Mouse (Mus musculus) right cerebral cortex, adult 2 months (tissue): ENCODE data around the gene Abca1.

Source experiments
- DNase-seq, 2 experiments: peaks; one replicate each; pipeline ENCODE4 v3.0.0; 2021 to 2022; ENCODE audit warnings: low spot score in 2 of 2

The Abca1 gene

DNA sequence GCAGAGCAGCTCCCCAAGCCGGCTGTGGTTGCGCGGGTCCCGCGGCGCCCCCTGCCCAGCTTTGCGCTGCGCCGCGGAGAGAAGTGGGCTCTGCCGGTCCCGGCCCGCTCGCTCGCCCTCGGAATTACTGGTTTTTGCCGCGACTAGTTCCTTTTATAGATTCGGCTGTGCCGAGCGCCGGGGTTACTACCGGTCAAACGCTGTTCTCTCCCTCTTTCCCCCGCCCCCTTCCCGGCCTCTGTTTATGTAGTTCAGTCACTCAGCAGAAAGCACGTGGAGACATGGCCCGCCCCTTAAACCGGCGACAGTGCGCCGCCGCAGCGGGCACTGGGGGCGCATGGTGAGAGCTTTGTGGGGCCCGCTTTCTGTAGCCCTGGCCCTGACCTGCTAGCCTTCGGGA lies at the start of gene Abca1:
Gene Abca1 (minus strand): TSS at position 129 of the 400 bp plus-strand sequence.
- peak; percentile 80 to 88 for DNase-seq

DNA sequence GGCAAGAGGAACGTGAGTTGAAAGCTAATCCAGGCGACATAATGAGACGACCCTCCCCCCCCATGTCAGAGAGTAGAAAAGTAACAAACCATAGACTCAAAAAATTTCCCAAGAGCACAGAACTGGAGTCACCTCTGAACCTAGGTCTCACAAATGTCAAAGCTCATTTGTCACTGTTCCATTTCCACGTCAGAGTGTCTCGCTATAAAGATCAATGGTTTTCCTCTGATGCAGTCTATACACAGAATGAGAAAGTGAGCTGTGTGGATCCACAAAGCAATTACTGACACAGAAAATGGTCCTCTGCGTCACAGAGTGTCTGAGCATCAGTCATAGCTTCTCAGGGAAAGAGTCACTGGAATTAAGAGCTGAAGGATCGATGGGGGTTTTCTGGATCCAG lies 44.8 kb upstream of the Abca1 start:
- DNase-seq: no peak

DNA sequence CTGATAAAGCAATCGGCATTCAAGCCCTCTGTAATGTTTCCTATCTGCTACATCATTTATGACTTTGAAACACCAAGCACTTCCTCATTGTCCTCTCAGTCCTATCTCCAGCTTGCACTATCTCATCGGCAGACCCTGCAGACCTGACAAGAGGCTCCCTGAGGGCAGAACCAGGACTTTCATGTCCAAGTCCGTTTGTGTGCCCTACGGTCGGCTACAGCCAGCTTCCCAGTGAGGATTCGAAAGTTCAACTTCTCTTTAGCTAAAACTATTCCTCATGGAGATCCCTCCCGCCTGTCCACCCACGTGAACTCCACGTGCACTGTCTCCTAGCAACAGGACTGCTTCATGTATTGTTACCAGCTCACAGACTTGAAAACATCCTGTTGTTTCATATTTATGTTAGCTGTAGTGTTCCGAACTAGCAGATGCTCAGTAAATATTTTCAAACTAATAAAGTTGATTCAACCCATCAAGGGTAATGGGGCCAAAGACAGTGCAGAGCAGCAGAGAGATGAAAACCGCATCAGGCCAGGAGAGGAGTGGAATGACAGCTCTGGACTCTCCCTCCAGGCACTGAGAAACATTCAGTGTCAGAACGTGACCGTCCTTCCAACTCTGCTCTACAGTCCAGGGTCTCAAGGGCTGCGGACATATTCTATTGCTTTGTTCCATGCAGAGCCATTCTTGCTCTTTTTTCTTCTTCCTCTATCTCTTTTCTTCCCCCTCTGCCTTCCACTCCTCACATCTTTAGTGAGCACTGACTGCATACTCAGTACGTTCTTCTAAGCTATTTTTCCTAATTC lies 44.1 kb upstream of the Abca1 start:
- peak; percentile 32 to 55 for DNase-seq

DNA sequence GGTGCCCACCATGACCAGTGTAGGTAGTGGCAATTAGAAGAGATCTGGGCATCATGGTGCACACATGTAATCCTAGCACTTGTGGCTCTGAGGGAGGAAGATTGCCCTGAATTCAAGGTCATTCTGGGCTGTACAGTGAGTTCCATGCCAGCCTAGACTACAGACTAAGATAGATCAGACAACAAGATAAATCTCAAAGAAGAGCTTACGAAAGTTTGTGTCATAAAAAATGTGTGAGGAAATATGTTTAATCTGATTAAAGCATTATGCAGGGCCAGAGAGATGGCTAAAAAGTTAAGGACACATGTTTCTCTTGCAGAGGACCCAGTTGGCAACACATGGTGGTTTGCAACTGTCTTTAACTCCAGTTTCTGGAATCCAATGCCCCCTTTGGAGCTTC lies 40.6 kb upstream of the Abca1 start:
- no peak for DNase-seq

DNA sequence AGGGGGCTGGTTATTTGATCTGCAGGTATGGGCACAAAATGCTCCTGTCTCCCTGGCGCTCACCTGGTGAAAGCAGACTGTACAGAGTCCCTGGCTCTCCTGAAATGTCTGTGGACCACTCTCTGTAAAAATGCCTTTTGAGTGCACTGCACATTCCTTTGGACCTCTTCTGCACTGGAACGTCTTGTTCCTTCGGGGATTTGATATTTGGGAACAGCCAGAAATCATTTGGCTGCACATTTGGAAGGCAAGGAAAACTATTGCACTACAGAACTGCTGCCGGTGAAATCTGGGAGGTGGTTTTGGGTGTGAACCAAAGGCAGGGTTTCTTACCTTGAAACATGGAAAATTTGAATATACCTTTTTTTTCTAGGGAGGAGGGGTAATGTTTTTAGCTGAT lies 38.1 kb upstream of the Abca1 start:
- DNase-seq: no peak

DNA sequence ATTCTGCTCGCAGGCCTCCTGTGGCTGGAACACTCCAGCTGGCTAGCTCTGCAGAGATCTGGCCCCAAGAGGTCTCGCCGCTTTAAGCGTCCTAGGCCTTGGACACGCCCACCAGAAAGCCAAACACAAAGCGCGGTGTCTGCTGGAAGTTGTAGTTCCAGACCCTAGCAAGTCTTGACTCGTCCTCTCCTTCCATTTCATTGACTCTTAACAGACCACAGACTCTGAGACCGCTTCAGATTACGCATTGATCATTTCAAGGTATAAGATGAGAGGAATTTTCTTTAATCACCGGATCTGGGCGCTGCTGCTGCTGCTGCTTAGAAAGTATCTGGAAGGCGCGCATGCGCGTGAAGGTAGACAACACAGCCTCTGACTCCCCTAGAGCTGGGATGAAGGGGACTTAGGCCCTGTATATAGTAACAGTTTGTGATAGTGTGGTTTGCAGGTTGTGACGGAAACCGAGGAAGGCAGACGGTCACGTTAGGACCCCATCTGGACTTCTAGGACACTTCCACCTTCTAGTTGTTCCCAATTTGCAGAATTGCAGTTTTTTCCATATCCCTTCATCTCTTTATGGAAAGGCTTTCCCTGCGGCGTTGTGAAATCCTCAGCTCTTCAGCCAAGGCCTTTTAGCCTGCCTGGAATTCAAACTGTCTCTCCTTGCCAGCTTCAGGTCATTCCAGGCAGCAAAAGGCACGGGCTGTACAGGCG lies 36.5 kb upstream of the Abca1 start:
- peak; percentile 89 to 95 for DNase-seq

DNA sequence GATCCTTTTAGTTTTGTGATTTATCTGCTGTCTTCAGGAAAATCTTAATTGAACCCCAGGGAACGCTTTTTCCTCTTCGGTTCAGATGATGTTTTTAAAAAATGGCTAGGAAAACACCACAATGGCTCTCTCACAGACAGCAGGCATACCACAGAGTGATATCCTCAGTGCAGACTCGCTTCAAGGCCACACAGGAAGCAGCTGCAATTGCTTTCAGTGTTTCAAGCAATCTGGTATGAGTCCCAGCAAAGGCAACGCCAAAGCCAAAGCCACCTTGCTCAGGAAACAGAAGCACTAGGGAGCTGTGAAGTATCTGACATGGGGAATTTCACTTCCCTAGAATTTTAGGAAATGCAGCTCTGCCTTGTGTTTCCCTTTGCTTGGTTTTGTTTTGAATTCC lies 27.4 kb upstream of the Abca1 start:
- peak in 1 of 2 experiments; percentile 19 for DNase-seq

DNA sequence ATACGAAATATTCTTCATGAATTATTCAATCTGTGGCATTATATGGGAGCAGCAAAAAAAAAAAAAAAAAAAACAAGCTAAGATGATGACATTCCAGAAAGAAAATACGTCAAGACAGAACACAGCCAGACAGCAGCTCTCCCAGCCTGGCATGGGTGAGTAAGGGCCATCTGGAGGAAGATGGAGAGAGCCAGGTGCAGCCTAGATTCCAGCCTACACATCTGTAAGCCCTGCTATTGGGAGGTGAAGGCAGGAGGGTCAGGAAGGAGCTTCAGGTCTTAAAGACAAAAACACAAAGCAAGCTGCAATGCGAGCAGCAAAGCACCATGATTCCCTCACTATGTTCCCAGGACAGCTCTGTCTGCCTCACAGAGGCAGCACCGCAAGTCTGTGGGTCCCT lies 26.9 kb upstream of the Abca1 start:
- DNase-seq: no peak

DNA sequence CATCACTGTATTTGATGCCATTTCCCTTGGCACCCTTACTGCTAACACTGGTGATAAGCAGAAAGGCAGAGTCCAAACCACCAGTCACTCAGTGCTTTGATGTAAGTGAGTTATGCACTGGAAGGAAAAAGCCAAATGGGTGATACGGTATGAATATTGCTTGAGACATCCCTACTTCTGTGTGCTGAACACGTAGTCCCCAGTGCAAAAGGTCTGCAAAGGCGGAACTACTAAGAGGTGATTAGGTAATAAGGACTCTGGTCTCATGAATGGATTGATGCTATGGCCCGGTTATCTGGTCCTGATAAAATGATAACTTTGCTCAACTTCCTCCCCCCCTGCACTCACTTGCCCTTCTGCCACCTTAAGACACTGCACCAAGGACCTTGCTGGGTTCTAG lies 26.4 kb upstream of the Abca1 start:
- DNase-seq: no peak

DNA sequence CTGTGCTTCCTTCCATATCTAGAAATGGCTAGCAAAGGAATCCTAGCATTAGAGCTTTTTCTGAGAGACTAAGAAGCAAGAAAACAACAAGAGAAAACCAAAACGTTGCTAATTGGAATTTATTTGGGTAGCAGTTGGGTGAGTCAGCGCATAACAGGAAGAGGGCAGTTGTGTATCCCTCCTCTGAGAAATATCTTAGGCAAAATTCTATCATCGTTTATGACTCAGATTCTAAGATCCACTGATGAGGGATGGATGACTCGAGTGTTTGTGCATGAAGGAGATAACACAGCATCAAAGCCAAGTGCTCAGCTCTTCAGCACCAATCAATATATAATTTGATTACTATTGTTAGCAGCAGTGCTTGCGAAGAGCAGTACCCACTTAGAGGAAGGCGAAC lies 21.8 kb upstream of the Abca1 start:
- DNase-seq: peak in 1 of 2 experiments; percentile 18

DNA sequence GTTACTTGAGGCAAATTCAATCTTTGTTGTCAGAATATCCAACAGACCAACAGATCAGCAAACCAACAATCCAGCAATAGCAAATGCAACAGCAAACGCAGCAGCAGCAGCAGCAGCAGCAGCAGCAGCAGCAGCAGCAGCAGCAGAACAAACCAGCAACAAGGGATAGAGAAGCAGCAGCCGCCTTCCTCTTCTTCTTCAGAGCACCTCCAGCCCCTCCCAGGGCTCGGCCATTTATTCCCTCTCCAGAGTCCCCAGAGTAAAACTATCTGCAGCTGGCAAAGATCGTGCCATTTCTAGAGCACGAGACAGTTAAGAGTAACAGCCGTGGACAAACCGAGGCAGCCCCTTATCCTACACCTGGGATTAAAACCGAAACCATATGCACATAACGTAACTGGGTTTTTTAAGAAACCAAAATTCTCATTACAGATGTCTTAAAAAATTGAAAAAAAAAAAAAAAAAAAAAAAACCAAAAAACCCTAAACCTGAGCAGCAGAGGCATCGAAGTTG lies 19.7 kb upstream of the Abca1 start:
- DNase-seq: no peak

DNA sequence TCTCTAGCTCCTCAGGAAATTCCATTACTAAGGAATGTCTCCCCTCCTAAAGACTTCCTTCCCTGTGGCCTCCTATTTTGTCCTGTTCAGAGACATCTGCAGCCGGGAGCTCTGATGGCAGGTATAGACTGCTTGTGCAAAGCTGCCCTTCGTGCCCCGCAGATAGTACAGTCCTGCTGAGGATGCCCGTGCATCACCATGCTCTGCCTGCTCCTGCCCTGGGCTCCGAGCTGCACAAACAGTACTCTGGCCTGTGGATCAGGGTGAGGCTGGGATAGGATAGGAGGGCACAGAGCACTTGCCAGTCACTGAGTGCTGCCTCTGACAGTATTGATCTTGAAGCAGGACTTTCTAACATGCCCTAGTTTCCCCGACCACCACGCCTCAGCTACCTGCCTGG lies 18.8 kb upstream of the Abca1 start:
- no peak for DNase-seq

DNA sequence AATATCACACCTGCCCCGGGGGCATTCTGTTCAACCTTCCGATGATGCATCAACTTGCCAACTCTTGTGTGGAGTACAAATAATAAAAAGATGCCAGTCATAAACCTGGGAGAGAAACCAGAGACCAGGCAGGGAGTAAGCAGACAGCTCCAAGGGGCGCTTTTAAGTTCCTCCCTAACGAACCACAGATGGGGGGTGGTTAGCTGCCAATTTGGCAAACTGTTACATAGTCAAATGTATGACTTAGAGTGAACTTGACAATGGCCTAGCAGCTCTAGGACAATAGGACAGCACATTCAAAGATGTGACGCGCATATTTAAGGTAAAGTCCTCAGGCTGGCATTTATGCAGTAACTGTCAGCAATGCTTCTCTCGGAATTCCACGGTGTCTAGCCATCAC lies 18.0 kb upstream of the Abca1 start:
- DNase-seq: no peak

DNA sequence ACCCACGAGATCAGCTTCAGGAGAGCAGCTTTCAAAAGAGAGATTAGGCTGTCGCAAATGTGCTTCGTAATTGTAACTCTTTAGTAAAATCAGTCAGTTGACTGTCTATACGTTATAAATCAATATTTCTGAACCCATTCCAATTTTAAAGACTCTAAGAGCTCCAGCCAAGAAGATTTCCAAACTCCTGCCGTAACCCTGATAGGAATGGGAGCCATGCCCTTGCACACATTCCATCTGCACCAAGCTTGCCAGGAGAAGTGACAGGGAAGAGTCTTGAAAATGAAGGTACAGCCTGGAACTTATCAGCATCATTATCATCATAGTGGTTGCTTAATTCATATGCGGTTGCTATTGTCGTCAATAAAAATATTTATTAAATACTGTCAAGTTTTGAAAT lies 15.2 kb upstream of the Abca1 start:
- DNase-seq: no peak

DNA sequence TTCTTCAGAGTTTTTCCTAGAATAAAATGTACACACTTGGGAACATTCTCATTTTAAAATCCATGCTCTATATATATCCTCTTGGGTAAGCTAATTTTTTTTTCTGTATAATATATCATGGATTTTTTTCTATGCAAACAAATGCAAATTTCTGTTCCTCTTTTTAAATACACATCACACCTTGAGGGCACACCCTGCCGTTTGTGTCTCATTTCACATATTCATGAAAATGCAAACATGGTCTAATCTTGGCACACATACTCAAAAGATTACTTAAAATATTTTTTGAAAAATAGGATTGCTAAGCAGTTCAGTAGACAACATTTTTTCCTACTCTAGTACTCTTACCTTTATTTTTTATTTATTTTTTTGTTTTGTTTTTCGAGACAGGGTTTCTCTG lies 10.7 kb upstream of the Abca1 start:
- no peak for DNase-seq

DNA sequence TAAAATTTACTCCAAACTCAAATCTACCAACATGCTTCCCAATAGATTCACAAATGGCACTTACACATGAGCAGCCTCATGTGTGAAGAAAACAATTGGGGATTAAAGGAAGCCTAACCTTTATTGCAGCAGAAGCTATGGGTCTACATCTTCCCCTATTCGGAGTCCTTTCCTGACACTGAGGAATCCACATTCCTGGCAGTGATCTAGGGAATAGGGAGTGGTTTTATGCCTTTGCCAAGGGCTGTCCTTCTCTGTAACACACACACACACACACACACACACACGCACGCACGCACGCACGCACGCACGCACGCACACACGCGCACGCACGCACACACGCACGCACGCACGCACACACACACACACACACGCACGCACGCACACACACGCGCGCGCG lies 5.5 kb upstream of the Abca1 start:
- no peak for DNase-seq

DNA sequence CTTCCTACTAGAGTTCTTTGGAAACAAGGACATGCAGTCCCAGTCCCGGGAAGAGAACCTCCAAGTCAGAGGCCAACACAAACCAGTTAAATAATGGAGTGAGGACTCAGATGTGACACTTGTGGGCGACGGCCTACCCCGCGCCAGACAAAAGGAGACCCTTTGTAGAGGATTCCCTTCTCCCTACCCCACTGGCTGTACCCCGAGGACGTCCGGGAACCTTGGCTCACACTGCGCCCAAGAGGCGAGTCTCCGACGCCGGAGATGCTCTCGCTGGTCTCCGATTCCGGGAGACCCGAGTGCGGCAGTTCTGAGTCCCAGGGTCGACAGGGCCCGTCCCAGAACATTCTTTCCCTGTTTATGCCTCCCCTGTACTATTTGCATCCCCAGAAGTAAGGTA lies 519 bp downstream of the Abca1 start:
- peak in 1 of 2 experiments; percentile 18 for DNase-seq

DNA sequence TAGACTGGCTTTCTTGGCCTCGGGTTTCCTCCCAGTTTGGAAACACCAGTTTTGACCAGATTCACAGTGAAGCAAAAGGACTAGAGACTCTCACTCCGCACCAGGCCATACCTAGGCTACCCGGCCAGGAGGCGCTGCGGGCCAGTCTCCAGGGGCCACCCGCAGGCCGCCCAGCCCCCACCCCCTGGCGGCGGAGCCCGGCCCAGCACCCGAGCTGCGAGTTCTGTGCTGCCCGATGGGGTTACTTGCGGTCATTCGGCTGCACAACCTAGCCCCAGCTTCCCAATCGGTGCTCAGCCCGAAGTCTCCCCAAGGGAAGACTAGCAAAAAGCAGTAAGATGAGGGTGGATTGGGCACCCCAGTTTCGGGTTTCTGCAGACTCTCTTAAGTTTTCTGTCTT lies 1.1 kb downstream of the Abca1 start:
- DNase-seq: peak; percentile 67 to 69

DNA sequence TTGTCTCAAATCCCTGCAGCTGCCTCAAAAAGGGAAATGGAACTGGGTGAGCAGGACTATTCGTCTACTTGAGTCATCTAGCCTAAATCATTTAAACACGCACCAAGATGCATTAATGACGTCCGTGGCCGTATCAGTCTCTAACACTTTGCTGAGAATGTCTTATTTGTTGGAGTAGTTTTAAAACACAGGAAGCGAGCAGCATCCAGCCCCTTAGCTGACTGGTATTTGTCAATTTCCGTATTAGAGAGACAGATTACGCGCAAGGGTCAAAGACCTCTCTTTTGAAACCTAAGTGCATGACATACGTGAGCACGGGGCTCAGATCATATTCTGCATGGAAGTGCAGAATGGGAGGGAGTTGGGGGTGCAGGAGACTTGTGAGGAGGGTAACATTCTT lies 4.2 kb downstream of the Abca1 start:
- DNase-seq: no peak

DNA sequence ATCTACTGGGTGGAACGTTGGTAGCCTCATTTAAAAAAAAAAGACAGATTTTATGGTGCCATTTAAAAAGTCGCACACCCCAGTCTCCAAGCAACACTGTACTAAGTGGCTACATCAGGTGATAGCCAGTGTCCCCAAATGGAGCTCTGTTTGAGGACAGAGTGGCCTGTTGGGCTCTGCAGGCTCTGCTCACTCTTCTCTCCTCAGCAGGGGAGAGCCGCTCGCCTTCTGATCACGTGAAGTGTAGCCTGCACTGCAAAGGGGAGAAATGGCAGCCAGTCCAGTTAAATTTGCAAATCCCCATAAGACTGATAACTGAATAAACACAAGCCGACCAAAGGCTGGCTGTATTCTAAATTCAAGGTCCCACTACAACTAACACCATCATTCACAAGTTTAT lies 6.0 kb downstream of the Abca1 start:
- DNase-seq: no peak

DNA sequence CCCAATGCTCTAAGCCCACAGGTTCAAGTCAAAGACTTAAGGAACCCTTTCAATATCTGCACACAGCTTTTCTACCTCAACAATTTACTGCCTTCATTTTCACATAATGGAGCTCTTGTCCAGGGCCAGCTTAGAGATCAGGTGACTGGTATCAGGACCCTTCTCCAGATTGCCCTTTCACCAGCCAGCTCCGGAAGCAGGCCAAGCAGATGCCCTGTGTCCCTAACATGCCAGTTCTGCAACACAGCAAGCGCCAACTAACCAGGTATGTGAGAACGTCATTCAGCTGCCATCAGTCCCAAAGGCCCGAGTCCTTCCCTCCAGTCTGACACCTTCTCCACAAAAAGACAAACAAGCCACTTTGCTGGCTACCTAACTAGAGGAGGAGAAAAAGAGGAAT lies 6.6 kb downstream of the Abca1 start:
- no peak for DNase-seq

DNA sequence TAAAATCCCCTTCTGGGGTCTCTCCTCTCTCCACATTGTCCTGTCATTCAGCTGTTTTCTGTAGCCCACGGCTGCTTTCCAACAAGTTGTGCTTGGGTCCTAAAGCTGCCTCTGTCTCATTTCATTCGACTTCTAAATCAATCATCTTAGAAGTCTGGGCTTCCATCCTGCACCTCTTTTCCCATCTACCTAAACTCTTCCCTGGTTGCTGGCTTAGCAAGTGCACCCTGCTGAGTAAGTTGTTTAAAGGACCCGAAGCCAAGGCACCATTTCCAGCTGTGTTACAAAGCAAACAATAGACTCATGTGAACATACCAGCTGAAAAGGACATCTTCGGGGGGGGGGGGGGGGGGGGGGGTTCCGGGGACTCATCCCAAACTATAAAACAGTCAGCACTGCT lies 7.0 kb downstream of the Abca1 start:
- DNase-seq: no peak

DNA sequence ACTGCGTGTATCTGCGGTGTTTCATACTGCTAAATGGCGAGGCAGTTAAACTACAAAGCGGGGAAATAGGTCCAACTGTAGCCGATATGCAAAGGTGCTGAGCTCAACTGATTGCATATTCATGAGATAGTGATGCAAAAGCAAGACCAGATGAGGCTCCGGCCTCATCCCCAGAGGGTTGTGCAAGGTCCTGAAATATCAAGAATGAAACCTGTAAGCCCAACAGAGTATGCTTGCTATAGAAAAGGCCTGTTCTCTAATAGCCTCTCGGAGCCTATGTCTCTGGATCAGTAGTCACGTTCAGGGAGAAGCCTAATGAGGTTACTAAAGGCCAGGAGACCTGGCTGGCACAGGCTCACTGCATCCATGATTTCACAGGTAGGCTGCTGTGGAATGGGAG lies 9.2 kb downstream of the Abca1 start:
- no peak for DNase-seq
